Mouse (Mus musculus): Measurements from ENCODE around the gene Tbcd. TPM values are rescaled to one million over a fixed set of nuclear protein-coding genes. Genes with fewer than 3 reads are reported as not detected.

Tbcd gene
- total RNA-seq, 1 experiment from 2014 or later, result 17.6 TPM

DNA sequence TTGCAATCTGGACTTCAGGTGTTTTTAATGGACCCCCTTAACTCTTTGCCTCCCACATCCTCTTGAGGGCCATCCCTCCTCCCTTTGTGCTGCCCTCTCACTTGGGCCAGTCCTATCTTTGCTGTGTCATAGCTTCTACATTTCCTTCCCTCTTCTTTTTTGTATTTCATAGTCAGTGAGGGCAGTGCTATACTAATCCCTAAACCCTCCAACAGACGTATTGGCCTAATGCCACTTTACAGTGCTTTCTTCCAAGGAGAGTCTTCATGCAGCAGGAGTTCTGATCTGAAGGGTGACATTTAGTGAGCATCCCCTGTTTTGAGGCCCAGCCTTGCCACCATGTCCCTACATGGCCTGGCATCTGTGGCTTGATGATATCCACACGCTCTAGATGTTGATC is 69.0 kb downstream of the Tbcd start:
- ATAC-seq (ENCODE audit: extremely low read depth, insufficient number of reproducible peaks, low FRiP score, poor library complexity, severe bottlenecking), result no peak

DNA sequence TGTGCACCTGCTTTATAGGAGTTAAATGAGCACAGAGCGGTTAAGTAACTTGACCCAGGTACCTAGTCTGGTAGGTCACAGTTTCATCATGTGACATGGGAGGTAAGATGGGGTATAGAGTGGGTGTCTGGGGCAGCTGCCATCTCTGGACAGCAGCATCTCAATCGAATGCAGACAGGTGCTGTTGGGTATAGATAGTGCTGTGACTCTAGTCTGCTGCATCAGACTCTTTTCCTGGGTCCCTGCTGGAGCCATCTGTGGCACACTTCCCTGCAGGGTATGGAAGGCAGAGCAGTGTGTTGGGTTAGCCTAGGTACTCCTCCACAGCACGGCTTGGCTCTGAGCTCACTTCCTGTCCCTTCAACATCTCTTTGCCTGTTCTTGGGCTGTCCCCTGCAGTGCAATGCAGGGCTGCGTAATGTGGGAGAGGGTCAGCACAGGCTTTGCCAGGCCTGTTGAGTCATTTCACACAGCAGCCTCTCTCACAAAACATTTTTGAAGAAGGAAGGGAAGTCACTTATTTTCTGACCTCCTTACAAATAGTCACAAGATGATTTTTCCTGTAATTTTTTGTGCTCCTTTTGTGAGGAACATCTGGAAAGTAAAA is 70.5 kb downstream of the Tbcd start:
- no peak for ATAC-seq (ENCODE audit: extremely low read depth, insufficient number of reproducible peaks, low FRiP score, poor library complexity, severe bottlenecking)

DNA sequence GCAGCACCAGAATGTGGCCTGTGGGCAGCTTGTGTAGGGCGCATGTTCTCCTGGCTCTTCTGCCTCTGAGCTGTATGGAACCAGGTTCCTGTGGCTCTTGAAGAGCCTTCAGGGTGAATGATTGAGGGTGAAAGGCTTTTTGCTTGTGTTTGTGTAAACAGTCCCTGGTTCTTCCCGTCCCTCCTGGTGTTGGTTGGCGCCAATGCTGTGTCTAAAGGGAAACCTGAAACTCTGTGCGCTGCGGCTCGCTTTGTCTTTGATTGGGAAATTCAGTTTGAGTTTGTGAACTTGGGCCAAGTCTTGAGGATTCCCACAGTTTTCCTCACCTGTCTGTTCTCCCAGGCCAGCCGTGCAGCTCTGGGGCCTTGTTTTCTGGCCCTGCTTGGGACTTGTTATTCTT is 72.4 kb downstream of the Tbcd start:
- ATAC-seq (ENCODE audit: extremely low read depth, insufficient number of reproducible peaks, low FRiP score, poor library complexity, severe bottlenecking), result no peak

DNA sequence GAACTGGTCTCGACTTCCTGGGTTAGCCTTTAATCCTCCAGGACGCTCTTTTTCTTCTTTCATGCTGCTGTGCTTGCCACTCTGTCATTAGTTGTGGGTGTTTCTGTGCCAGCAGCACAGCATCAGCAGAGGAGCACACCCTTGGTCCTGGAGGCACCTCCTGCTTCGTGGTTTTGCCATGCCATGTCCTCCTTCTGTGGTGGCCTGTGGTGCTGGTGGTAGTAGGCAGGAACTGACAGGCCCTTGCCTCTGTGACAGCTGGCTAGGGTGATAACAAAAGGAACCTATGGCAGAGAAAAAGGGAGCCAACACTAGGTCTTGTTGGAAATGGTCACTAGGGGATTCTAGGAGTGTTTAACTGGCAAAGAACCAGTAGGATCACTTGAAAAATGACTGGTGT is 78.0 kb downstream of the Tbcd start:
- ATAC-seq (ENCODE audit: extremely low read depth, insufficient number of reproducible peaks, low FRiP score, poor library complexity, severe bottlenecking), result no peak

DNA sequence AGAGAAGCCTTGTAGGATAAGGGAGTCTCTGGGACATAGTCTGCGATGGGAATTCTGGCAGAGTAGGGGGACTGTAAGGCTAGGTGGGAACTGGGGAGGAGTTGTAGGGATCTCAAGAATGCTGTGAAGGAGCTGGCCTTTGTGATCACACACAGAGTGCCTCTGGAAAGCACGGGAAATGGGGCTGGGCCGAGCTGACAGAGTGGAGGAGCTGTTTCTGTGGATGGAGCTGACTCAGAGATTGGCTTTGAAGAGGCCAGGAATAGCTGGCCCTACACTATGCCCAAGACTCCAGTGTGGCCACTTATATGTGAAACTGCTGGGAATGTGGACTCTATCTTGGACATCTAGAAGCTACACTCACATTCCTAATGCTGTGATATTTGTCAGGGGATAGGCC is 84.8 kb downstream of the Tbcd start:
- ATAC-seq (ENCODE audit: extremely low read depth, insufficient number of reproducible peaks, low FRiP score, poor library complexity, severe bottlenecking), result no peak

DNA sequence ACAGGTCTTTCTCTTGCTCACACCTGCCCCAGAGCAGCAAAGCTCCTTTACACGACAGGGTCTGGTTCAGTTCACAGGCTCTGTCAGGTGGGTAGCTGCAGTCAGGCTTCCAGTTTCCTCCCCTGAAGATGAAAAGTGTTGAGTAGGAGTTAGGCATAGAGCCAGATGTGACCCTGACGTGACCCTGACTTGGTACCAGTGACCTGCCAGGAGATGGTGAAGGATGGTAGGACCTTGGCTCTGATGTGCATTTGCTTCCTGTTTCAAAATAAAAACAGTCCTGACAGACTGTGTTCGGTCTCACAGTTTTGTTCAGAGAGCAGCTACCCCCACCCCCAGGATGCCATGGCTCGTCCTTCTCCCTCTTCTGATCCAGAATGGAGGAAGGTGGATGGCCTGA is 90.7 kb downstream of the Tbcd start:
- no peak for ATAC-seq (ENCODE audit: extremely low read depth, insufficient number of reproducible peaks, low FRiP score, poor library complexity, severe bottlenecking)

DNA sequence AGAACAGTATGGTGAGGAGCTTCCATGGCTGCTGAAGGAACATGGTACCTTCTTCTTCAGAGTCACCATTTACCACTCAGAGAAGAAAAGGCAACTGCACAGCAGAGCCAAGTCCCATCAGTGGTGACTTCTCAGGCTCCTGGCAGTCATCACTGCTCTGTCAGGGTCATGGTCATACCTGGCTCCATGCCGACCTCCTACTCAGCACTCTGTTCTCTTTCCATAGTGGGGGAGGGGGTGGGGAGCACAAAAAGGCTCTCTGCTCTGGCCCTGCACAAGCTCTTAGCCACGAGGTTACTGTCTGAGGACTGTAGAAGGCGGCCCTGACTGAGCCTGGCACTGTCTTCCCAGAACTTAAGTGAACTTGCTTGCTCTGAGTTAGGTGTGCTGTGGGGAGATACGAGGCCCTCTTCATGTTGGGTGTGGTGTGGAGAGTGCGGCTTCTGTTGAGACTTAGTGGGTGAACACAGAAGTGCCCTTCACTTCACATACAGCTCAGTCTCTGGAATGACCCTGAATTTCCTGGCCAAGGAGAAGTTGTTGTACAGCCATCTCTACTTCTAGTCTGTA is 91.6 kb downstream of the Tbcd start:
- ATAC-seq (ENCODE audit: extremely low read depth, insufficient number of reproducible peaks, low FRiP score, poor library complexity, severe bottlenecking), result no peak

DNA sequence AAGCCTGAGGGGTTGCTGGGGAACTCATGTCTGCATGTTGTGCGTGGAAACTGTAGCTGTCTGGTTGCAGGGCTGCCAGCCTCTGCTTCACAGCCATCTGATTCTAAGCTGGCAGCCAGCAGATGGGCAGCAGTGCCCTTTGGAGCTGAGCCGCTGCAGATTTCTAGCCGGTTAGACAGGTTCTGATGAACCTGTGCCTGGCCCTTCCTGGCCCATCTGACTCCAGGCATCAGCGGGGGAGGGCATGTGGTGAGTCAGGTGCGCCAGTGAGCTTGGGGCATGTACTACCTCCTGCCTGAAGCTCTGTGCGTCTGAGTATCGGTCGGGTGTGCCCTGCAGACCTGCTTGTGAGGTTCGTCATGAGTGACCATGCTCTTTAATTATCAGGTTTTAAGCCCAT is 92.2 kb downstream of the Tbcd start:
- ATAC-seq (ENCODE audit: extremely low read depth, insufficient number of reproducible peaks, low FRiP score, poor library complexity, severe bottlenecking), result no peak

DNA sequence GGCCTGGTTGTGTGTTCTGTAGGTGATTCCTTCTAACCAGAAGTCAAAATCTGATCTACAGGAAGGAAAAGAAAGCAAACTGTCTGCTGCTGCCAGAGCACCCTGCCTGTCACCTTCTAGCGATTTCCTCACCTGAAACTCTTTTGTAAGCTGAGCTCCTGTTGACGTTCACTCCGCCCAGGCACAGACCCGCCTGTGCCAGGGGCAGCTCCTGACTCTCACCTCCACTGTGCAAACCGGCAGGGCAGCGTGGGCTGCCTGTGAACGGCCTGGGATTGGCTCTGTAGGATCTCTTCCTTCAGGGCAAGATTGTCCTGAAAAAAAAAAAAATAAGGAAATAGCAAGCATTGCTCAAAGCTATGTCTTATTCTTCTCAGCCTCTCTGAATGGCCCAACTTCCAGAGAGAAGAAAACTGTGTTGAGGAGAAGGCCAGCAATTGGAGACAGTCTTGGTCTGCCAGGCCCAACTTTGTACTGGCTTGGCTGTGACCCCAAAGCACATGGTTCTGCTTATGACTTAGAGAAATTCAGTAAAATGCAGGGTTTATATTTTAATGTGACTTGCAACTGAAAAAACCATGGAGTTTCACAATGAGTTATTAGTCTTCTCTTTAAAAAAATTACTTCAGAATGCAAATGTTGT is 93.1 kb downstream of the Tbcd start:
- no peak for ATAC-seq (ENCODE audit: extremely low read depth, insufficient number of reproducible peaks, low FRiP score, poor library complexity, severe bottlenecking)

DNA sequence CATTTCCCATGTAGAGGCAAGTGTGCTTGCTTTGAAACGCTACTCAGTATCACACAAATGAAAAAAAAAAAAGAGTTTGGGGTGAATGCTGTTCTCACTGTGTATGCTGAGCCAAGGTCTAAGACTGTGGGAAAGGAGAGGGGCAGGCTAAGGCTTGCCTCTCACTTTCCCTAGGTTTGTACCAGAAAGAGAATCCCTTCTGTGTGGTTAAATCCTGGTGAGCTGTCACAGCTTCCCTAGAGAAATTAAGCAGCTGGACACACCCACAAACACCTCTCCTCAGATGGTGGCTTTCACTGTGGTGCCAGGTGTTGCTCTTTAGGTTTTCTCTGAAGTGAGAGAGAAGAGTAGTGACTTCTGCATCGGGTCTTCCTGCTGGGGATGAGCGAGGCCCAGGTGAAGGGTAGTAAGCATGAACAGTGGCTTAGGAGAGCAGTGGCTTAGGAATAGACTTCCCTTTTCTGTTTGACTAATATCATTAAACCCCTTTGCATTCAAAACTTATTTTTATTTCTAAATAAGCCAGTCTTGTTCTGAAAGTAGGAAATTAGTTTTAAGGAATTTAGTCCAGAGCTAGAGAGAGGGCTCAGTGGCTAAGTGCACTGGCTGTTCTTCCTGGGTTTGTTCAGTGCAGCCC is 93.8 kb downstream of the Tbcd start:
- no peak for ATAC-seq (ENCODE audit: extremely low read depth, insufficient number of reproducible peaks, low FRiP score, poor library complexity, severe bottlenecking)

DNA sequence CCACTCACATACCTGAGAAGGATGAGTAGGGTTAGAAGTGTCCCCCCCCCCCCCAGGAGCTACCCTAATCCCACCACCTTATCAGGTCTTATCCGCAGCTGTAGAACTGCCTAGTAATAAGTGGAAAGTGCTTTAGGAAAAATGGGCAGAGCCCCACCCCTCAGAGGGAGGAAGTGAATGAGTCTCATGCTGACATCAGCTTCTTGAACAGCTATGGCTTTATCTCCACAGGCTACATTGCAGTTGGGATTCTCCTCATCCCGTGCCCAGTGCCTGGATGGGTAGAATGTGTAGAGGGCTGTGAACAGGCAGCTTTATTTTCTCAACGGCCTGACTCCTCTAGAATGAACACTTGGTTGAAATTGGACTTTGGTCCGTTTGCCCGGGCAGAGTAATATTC is 95.5 kb downstream of the Tbcd start:
- no peak for ATAC-seq (ENCODE audit: extremely low read depth, insufficient number of reproducible peaks, low FRiP score, poor library complexity, severe bottlenecking)

DNA sequence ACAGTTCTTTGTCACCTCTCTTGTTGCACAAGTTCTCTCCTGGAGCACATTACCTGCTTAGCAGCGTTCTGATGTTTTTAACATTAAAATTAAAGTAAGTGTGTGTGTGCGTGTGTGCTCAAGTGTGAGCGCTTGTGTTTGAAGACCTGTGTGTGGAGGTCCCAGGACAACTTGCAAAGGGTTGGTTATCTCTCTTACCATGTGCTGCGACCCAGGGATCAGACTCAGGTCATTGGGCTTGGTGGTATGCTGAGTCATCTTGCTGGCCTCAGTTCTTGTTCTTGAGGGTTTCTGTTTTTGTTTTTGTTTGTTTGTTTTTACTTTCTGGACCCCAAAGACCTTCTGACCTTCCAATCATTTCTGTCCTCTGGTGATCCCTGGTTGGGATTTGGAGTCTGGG is 96.2 kb downstream of the Tbcd start:
- ATAC-seq (ENCODE audit: extremely low read depth, insufficient number of reproducible peaks, low FRiP score, poor library complexity, severe bottlenecking), result no peak

DNA sequence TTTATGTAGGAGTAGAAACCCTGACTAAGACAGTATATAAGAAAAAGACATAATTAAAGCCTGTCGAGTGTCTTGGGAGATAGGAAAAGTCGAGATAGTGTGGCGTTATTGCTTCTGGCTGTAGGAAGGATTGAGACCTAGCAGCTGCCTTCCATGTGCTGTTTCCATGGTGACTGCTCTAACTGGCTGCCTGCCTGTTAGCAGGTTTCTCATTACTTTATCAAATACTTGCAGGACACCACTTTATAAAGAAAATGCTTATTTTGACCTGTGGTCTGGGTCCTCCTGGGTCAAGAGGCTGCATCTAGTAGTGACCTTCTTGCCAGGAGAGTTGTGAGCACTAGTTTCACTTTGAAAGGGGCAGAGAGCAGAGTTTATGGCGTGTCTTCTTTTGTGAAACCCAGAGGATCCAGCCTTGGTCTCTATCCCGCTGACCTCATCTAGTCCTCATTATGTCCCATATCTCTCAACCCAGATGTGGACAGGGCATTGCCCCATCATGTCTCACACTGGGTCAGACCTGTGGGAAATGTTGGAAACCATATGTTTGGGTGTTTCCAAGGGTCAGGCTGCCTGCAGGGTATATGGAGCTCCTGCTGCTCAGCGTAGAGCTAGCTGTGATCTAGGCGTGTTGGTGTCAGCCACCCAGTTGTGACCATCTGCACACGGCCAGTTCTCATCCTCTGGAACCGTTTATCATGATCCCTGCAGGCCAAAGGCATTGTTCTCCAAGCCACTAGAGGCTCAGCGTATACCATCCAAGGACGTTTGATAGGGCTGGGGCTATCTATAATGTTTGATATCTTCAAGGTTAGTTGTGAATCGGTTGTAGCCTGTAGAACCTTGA is 97.5 kb downstream of the Tbcd start:
- ATAC-seq (ENCODE audit: extremely low read depth, insufficient number of reproducible peaks, low FRiP score, poor library complexity, severe bottlenecking), result no peak

DNA sequence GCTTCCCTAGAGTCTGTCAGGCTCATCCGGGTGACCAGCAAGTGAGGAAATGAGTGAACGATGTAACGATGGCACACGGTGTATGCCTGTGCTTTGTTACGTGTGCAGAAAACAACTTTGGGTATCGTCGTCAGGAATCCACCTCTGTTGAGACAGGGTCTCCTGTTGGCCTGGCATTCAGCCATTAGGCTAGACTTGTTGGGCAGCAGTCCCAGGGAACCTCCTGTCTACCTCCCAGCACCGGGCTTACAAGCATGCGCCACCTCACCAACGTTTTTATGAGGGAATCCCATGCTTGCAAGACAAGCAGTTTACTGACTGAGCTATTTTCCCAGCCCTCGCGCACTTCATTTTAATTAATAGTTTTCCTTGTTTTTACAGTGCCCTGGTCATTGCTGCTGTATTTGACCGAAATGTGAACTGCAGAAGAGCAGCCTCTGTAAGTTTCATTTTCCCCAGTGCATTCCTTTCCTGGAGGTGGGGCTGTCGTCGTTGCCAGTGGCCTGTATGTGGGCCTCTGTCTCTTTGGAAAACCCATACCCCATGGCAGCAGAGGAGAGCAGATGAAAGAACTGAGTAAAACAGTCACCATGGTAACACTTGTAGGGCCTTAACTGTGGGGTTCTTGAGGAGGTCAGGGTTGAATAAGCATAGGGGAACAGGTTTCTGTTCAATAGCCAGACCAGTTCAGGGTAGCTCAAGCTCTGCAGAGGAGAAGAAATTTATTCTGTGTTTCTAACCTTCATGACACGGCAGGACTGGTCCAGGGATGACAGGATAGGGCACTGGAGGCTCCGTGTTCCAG is 98.3 kb downstream of the Tbcd start:
- ATAC-seq (ENCODE audit: extremely low read depth, insufficient number of reproducible peaks, low FRiP score, poor library complexity, severe bottlenecking), result no peak

DNA sequence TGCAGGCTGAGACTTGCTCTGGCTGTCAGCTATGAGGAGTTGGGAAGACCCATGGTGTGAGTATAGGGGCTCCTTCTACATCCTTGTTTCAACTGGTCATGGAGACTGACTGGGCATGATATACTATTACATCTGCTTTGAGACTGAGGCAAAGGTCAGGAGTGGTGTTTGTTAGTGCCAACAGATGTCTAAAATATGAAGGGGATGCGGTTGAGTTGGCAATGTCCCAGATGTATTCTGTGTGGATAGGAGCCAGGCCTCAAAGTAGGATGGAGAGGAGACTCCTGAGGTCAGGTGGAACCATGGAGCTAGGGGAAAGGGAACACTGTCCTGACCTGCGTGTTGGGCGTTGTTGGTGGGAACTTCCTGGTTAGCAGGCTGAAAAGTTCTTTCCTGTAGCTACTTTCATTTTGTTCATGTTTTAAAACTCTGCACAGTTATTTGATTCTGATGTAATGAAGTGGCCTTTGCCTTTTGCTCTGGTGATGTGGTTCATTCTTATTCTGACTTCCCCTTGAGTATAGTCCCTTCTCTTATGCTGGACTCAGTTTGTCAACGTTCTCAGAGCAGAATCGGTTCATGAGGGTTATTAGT is 99.6 kb downstream of the Tbcd start:
- no peak for ATAC-seq (ENCODE audit: extremely low read depth, insufficient number of reproducible peaks, low FRiP score, poor library complexity, severe bottlenecking)

DNA sequence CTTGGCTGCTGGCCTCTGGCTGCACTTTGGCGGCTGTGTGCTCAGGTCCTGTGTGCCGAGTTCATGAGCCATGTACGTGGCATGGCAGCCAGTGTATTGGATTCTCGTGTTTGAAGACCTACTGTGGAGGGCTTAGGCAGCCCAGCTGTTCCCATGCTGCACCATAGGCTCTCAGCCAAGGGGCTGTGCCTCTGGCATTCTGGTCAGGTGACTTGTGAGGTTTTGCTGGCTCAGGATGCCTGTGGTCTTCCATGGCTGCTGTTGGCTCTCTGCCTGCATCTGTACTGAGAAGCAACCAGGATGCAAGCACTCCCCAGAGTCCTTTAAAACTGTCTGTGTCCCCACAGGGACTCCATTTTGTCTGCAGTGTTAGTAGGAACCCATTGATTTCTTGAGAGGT is 100.4 kb downstream of the Tbcd start:
- ATAC-seq (ENCODE audit: extremely low read depth, insufficient number of reproducible peaks, low FRiP score, poor library complexity, severe bottlenecking), result no peak

DNA sequence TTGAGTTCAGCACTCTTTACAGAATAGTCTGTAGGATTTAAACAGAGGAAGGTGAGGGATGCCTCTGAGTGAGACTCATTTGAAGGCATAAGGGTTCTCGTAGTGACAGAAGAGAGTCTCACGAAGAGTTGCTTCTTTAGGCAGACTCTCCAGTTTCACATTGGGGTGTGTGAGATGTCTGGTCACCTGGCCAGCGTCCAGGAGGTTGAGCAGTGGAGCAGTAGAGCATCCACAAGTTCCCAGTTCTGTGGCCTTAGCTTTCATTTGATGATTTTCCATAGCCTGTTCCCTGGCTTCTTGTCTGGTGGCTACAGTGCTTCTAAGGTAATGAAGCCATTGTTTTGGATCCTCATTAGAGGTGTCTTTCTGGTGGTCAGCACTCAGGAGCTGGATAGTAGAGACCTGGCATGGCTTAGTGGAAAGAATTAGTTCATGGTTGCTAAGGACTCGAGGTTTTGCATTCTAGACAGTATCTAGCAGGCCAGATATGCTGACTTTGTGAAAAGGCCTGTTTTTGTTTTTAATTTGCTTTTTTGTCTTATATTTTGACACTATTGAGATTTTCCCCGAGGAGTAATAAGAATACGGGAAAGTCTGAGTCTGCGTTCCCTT is 101.2 kb downstream of the Tbcd start:
- ATAC-seq (ENCODE audit: extremely low read depth, insufficient number of reproducible peaks, low FRiP score, poor library complexity, severe bottlenecking), result no peak

DNA sequence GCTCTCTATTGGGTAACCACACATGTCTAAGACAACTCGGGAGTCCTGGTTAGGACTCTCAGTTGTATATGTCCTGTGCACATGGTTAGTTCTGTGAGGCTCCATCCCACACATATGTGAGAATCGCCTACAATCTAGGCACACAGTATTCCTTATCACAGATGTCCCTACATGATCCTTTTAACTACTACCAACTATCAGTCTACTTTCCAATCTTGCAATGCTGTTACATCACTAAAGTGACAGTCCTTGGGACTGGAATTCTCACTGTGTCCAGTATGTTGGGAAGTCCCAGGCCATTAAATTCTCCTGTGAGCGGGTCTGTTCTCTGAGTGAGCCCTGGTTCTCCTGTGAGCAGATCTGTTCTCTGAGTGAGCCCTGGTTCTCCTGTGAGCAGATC is 101.7 kb downstream of the Tbcd start:
- ATAC-seq (ENCODE audit: extremely low read depth, insufficient number of reproducible peaks, low FRiP score, poor library complexity, severe bottlenecking), result no peak
